Mouse (Mus musculus): Measurements from ENCODE around the gene Tyw5. TPM values are rescaled to one million over a fixed set of nuclear protein-coding genes. Genes with fewer than 3 reads are reported as not detected.

Tyw5 gene
- 47.4 to 82.2 TPM (median 64.4 TPM) in 3 replicates for total RNA-seq (2017)

GRCm38 (mm10) chr1:57406187-57407151 is at the start of gene Tyw5, which contains the start of gene Maip1:
Gene Tyw5 (minus strand): TSS chr1:57407101.
Gene Maip1 (plus strand): TSS chr1:57406328.
- ATAC-seq (replicated peaks; ENCODE audit: insufficient number of reproducible peaks, low FRiP score, low TSS enrichment, poor library complexity, severe bottlenecking), result peak; percentile 89

GRCm38 (mm10) chr1:57450241-57450640 is 43.3 kb upstream of the Tyw5 start:
- ATAC-seq (replicated peaks; ENCODE audit: insufficient number of reproducible peaks, low FRiP score, low TSS enrichment, poor library complexity, severe bottlenecking), result no peak

GRCm38 (mm10) chr1:57445679-57446078 is 38.8 kb upstream of the Tyw5 start:
- ATAC-seq (replicated peaks; ENCODE audit: insufficient number of reproducible peaks, low FRiP score, low TSS enrichment, poor library complexity, severe bottlenecking), result no peak

GRCm38 (mm10) chr1:57440771-57441170 is 33.9 kb upstream of the Tyw5 start:
- ATAC-seq (replicated peaks; ENCODE audit: insufficient number of reproducible peaks, low FRiP score, low TSS enrichment, poor library complexity, severe bottlenecking), result no peak

GRCm38 (mm10) chr1:57439026-57439425 is 32.1 kb upstream of the Tyw5 start:
- no peak for ATAC-seq (replicated peaks; ENCODE audit: insufficient number of reproducible peaks, low FRiP score, low TSS enrichment, poor library complexity, severe bottlenecking)

- no peak for ATAC-seq (replicated peaks; ENCODE audit: insufficient number of reproducible peaks, low FRiP score, low TSS enrichment, poor library complexity, severe bottlenecking)
Measured at GRCm38 (mm10) chr1:57436954-57437353, 30.1 kb upstream of the Tyw5 start.

GRCm38 (mm10) chr1:57436408-57436807 is 29.5 kb upstream of the Tyw5 start:
- ATAC-seq (replicated peaks; ENCODE audit: insufficient number of reproducible peaks, low FRiP score, low TSS enrichment, poor library complexity, severe bottlenecking), result no peak

- ATAC-seq (replicated peaks; ENCODE audit: insufficient number of reproducible peaks, low FRiP score, low TSS enrichment, poor library complexity, severe bottlenecking), result no peak
Measured at GRCm38 (mm10) chr1:57433141-57433540, 26.2 kb upstream of the Tyw5 start.

- ATAC-seq (replicated peaks; ENCODE audit: insufficient number of reproducible peaks, low FRiP score, low TSS enrichment, poor library complexity, severe bottlenecking), result no peak
Measured at GRCm38 (mm10) chr1:57429786-57430483, 23.0 kb upstream of the Tyw5 start.

GRCm38 (mm10) chr1:57428368-57429308 is 21.7 kb upstream of the Tyw5 start:
- ATAC-seq (replicated peaks; ENCODE audit: insufficient number of reproducible peaks, low FRiP score, low TSS enrichment, poor library complexity, severe bottlenecking), result 0 out of 2 replicates have a peak, but pooled peaks have one; percentile 20

- no peak for ATAC-seq (replicated peaks; ENCODE audit: insufficient number of reproducible peaks, low FRiP score, low TSS enrichment, poor library complexity, severe bottlenecking)
Measured at GRCm38 (mm10) chr1:57423696-57424095, 16.8 kb upstream of the Tyw5 start.

- ATAC-seq (replicated peaks; ENCODE audit: insufficient number of reproducible peaks, low FRiP score, low TSS enrichment, poor library complexity, severe bottlenecking), result no peak
Measured at GRCm38 (mm10) chr1:57413397-57413796, 6.5 kb upstream of the Tyw5 start.

GRCm38 (mm10) chr1:57408994-57409393 is 2.1 kb upstream of the Tyw5 start:
- ATAC-seq (replicated peaks; ENCODE audit: insufficient number of reproducible peaks, low FRiP score, low TSS enrichment, poor library complexity, severe bottlenecking), result no peak

- no peak for ATAC-seq (replicated peaks; ENCODE audit: insufficient number of reproducible peaks, low FRiP score, low TSS enrichment, poor library complexity, severe bottlenecking)
Measured at GRCm38 (mm10) chr1:57402116-57402515, 4.8 kb downstream of the Tyw5 start.

GRCm38 (mm10) chr1:57400877-57401276 is 6.0 kb downstream of the Tyw5 start:
- ATAC-seq (replicated peaks; ENCODE audit: insufficient number of reproducible peaks, low FRiP score, low TSS enrichment, poor library complexity, severe bottlenecking), result no peak

GRCm38 (mm10) chr1:57400321-57400720 is 6.6 kb downstream of the Tyw5 start:
- no peak for ATAC-seq (replicated peaks; ENCODE audit: insufficient number of reproducible peaks, low FRiP score, low TSS enrichment, poor library complexity, severe bottlenecking)

GRCm38 (mm10) chr1:57394051-57394450 is 12.8 kb downstream of the Tyw5 start:
- ATAC-seq (replicated peaks; ENCODE audit: insufficient number of reproducible peaks, low FRiP score, low TSS enrichment, poor library complexity, severe bottlenecking), result peak; percentile 71

GRCm38 (mm10) chr1:57392417-57392816 is 14.5 kb downstream of the Tyw5 start:
- ATAC-seq (replicated peaks; ENCODE audit: insufficient number of reproducible peaks, low FRiP score, low TSS enrichment, poor library complexity, severe bottlenecking), result 0 out of 2 replicates have a peak, but pooled peaks have one; percentile 32
